Mouse (Mus musculus): ENCODE data around the gene Acsbg1.

DNA sequence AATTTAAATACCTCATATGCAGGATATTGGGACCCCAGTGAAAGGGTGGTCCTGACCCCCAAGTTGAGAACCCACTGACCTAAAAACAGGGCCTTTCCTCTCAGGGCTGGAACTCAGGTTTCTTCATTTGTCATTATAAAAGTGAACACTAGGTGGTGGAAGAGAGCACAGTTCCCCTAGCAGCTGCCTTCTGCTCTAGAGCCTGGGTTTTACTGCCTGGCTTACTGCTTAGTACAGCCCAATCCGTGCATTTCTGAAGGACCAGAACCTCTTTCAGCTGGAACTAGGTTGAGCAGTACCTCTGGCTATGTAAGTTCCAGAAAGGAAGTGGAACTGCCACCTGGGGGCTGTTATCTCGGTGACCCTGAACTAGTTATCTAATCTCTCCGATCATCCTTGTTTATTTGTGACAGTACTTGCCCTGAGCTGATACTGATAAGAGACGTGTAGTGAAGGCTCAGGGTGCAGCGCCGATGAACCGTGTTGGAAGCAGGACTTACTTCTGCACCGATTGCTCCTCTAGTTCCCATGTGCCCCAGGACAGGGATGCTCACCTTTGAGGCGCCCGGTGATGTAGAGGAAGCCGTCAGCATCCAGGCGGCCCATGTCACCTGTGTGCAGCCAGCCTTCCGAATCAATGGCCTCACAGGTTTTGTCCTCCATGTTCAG is 47.4 kb downstream of the Acsbg1 start:
- peak; percentile 62 for TF ChIP-seq CTCF (IDR thresholded peaks at IDR 0.05; ENCODE audit: control insufficient read depth, insufficient read depth, low read length)
- TF ChIP-seq POLR2A (IDR thresholded peaks at IDR 0.05; ENCODE audit: borderline replicate concordance, control insufficient read depth, low read depth, low read length), result no peak
